Mouse (Mus musculus) kidney, postnatal 36 days (tissue): ENCODE results near the gene Acsl1.

Source experiments
- DNase-seq, 2 experiments: peaks; one replicate each; pipeline ENCODE4 v3.0.0; 2021 to 2022; ENCODE audit warnings: mixed read lengths in 2 of 2

Acsl1 gene

GRCm38 (mm10) chr8:46470792-46471781 is at the start of gene Acsl1:
Gene Acsl1, plus strand, starts transcription at chr8:46471037.
- DNase-seq, result peak; percentile 99 to 100

GRCm38 (mm10) chr8:46421515-46421914 is 49.3 kb upstream of the Acsl1 start:
- no peak for DNase-seq

- DNase-seq, result no peak
Measured at GRCm38 (mm10) chr8:46427940-46428339, 42.9 kb upstream of the Acsl1 start.

- DNase-seq, result peak in 1 of 2 experiments; percentile 13
Measured at GRCm38 (mm10) chr8:46429871-46430270, 41.0 kb upstream of the Acsl1 start.

GRCm38 (mm10) chr8:46431921-46432320 is 38.9 kb upstream of the Acsl1 start:
- DNase-seq, result no peak

GRCm38 (mm10) chr8:46432581-46432980 is 38.3 kb upstream of the Acsl1 start:
- DNase-seq, result no peak

GRCm38 (mm10) chr8:46433656-46434055 is 37.2 kb upstream of the Acsl1 start:
- DNase-seq, result no peak

- peak; percentile 53 to 67 for DNase-seq
Measured at GRCm38 (mm10) chr8:46438491-46438890, 32.3 kb upstream of the Acsl1 start.

GRCm38 (mm10) chr8:46445964-46446915 is 24.6 kb upstream of the Acsl1 start:
- DNase-seq, result peak in 1 of 2 experiments; percentile 29

- peak; percentile 82 to 92 for DNase-seq
Measured at GRCm38 (mm10) chr8:46447334-46447733, 23.5 kb upstream of the Acsl1 start.

- peak; percentile 61 to 62 for DNase-seq
Measured at GRCm38 (mm10) chr8:46448606-46449005, 22.2 kb upstream of the Acsl1 start.

GRCm38 (mm10) chr8:46449063-46449462 is 21.8 kb upstream of the Acsl1 start:
- DNase-seq, result peak in 1 of 2 experiments; percentile 26

GRCm38 (mm10) chr8:46449723-46450251 is 21.1 kb upstream of the Acsl1 start:
- no peak for DNase-seq

- no peak for DNase-seq
Measured at GRCm38 (mm10) chr8:46458215-46458811, 12.5 kb upstream of the Acsl1 start.

- DNase-seq, result no peak
Measured at GRCm38 (mm10) chr8:46468400-46468799, 2.4 kb upstream of the Acsl1 start.

- DNase-seq, result no peak
Measured at GRCm38 (mm10) chr8:46469071-46469769, 1.6 kb upstream of the Acsl1 start.

- DNase-seq, result no peak
Measured at GRCm38 (mm10) chr8:46470091-46470791, 596 bp upstream of the Acsl1 start.

GRCm38 (mm10) chr8:46471926-46472485 is 1.2 kb downstream of the Acsl1 start:
- no peak for DNase-seq

- no peak for DNase-seq
Measured at GRCm38 (mm10) chr8:46474120-46474519, 3.3 kb downstream of the Acsl1 start.

- DNase-seq, result no peak
Measured at GRCm38 (mm10) chr8:46474634-46475033, 3.8 kb downstream of the Acsl1 start.

GRCm38 (mm10) chr8:46475404-46475803 is 4.6 kb downstream of the Acsl1 start:
- DNase-seq, result no peak
